Mouse (Mus musculus): ENCODE data around the gene Synj1. TPM values are rescaled to one million over a fixed set of nuclear protein-coding genes. Genes with fewer than 3 reads are reported as not detected.

Synj1 gene
- total and polyA plus RNA-seq, 3 experiments, result 4.6 to 20.7 (median 8.1) TPM

GRCm38 (mm10) chr16:90996327-90997243 lies 14.5 kb downstream of the Synj1 start:
- Histone ChIP-seq H3K27ac (ENCODE audit: insufficient read depth, low read depth) (no peak overlapping the region), H3K36me3 (replicated peaks in 1 of 2; ENCODE audit: control insufficient read depth in 1 of 2, insufficient read depth in 1 of 2, low read length in 1 of 2) (peaks cover 4 to 7% of the 10 kb centered on the region in 2 experiments), H3K9ac (ENCODE audit: insufficient read depth, low read depth) (no peak overlapping the region), H3K4me3 (replicated peaks in 1 of 3; ENCODE audit: low read depth in 2 of 3, low read length in 2 of 3, poor library complexity in 1 of 3) (no peak overlapping the region), H3K79me2 (replicated peaks; ENCODE audit: control insufficient read depth, extremely low read depth, insufficient read depth, poor library complexity, severe bottlenecking) (no peaks in the 10 kb centered on the region), H3K9me3 (replicated peaks; ENCODE audit: low read length) (no peaks in the 10 kb centered on the region), H3K4me2 (ENCODE audit: insufficient read depth, low read depth, poor library complexity, severe bottlenecking) (no peak overlapping the region), H3K4me1 (ENCODE audit: control insufficient read depth in 1 of 2, insufficient read depth in 2 of 2) (peaks cover 9 to 33% of the 10 kb centered on the region in 2 experiments), H3K27me3 (replicated peaks) (peaks cover 12% of the 10 kb centered on the region)
- DNase-seq (ENCODE audit: extremely low read depth), result no peak
- no peak for TF ChIP-seq USF1 (IDR thresholded peaks at IDR 0.05; ENCODE audit: low read depth, low read length)
- dilution Hi-C loops (cut with MboI; ENCODE audit: extremely low pct_ligation_motif_present, extremely low pct_unique_long_range_greater_than_20kb, low sequenced_read_pairs), result no loop called here
- in situ Hi-C loops (cut with MboI; ENCODE audit: low pct_ligation_motif_present, low pct_unique_long_range_greater_than_20kb, low sequenced_read_pairs), result no loop called here

- Histone ChIP-seq H3K79me2 (replicated peaks; ENCODE audit: control insufficient read depth, extremely low read depth, insufficient read depth, poor library complexity, severe bottlenecking) (no peaks in the 10 kb centered on the region), H3K4me3 (replicated peaks in 1 of 3; ENCODE audit: low read depth in 2 of 3, low read length in 2 of 3, poor library complexity in 1 of 3) (no peak overlapping the region), H3K27ac (ENCODE audit: insufficient read depth, low read depth) (no peak overlapping the region), H3K9ac (ENCODE audit: insufficient read depth, low read depth) (no peak overlapping the region), H3K9me3 (replicated peaks; ENCODE audit: low read length) (no peaks in the 10 kb centered on the region), H3K4me2 (ENCODE audit: insufficient read depth, low read depth, poor library complexity, severe bottlenecking) (no peak overlapping the region), H3K36me3 (replicated peaks in 1 of 2; ENCODE audit: control insufficient read depth in 1 of 2, insufficient read depth in 1 of 2, low read length in 1 of 2) (peaks cover 9 to 15% of the 10 kb centered on the region in 2 experiments), H3K4me1 (ENCODE audit: control insufficient read depth in 1 of 2, insufficient read depth in 2 of 2) (peaks cover 5 to 22% of the 10 kb centered on the region in 2 experiments; a peak in 3 of 4 replicates), H3K27me3 (replicated peaks) (peaks cover 12% of the 10 kb centered on the region)
- DNase-seq (ENCODE audit: extremely low read depth), result no peak
- dilution Hi-C loops (cut with MboI; ENCODE audit: extremely low pct_ligation_motif_present, extremely low pct_unique_long_range_greater_than_20kb, low sequenced_read_pairs), result no loop called here
- TF ChIP-seq CHD1 (IDR thresholded peaks at IDR 0.05; ENCODE audit: low read depth, low read length), result no peak
- no peak for TF ChIP-seq JUN (IDR thresholded peaks at IDR 0.05; ENCODE audit: insufficient read depth, low read depth, low read length)
- no peak for TF ChIP-seq MAZ (IDR thresholded peaks at IDR 0.05; ENCODE audit: low read depth, low read length)
- no peak for TF ChIP-seq HCFC1 (IDR thresholded peaks at IDR 0.05; ENCODE audit: low read depth, low read length)
- no peak for TF ChIP-seq ZC3H11A (IDR thresholded peaks at IDR 0.05; ENCODE audit: low read depth, low read length)
- TF ChIP-seq GABPA (IDR thresholded peaks at IDR 0.05; ENCODE audit: insufficient replicate concordance, low read depth, low read length), result no peak
- TF ChIP-seq POLR2A (IDR thresholded peaks at IDR 0.05; ENCODE audit: low read depth, low read length), result no peak
- no peak for TF ChIP-seq MXI1 (IDR thresholded peaks at IDR 0.05; ENCODE audit: low read depth, low read length)
- no peak for TF ChIP-seq KAT2A (IDR thresholded peaks at IDR 0.05; ENCODE audit: insufficient replicate concordance, low read length)
- TF ChIP-seq USF2 (conservative IDR thresholded peaks at IDR 0.05; ENCODE audit: low read depth, low read length), result no peak
- no peak for TF ChIP-seq SMC3 (IDR thresholded peaks at IDR 0.05; ENCODE audit: low read depth, low read length)
- in situ Hi-C loops (cut with MboI; ENCODE audit: low pct_ligation_motif_present, low pct_unique_long_range_greater_than_20kb, low sequenced_read_pairs), result no loop called here
These were observed 15.6 kb downstream of the Synj1 start for GRCm38 (mm10) chr16:90995498-90995897.
